Mouse (Mus musculus) E14TG2a.4 (cell line): ENCODE measurements at regions not wholly inside any gene's neighbourhood (a gene's known extent, or its start where the extent isn't known, plus 50 kb on each side); places are given as distances from the start of the nearest gene placed in this dataset.
"Not testable (repeated sequence)": the region's sequence is repeated elsewhere in the genome, so short reads cannot be mapped to it uniquely, and the experiment has no call there.

Experiments used
- H3K27me3 ChIP-seq: 2 replicates; pipeline ENCODE4 v1.6.1; 2014; ENCODE audit warnings: low read length, control low read depth; ENCODE audit not compliant: insufficient read depth
- H3K36me3 ChIP-seq: 2 replicates; pipeline ENCODE4 v1.6.1; 2014; ENCODE audit warnings: low read length, control low read depth; ENCODE audit not compliant: insufficient read depth
- H3K4me1 ChIP-seq: replicated peaks from 2 replicates; pipeline ENCODE4 v1.6.1; 2014; ENCODE audit warnings: low read depth, low read length, control low read depth
- H3K4me3 ChIP-seq: replicated peaks from 2 replicates; pipeline ENCODE4 v1.5.1; 2014; ENCODE audit warnings: mild to moderate bottlenecking, low read length
- H3K9me3 ChIP-seq: 2 replicates; pipeline ENCODE4 v1.6.1; 2014; ENCODE audit warnings: low read length, control low read depth
- CTCF ChIP-seq: conservative IDR thresholded peaks from 2 replicates; pipeline ENCODE4 v1.5.1; 2014; ENCODE audit warnings: low read length
- NANOG ChIP-seq: IDR thresholded peaks from 2 replicates; pipeline ENCODE4 v1.6.1; 2014; ENCODE audit warnings: borderline replicate concordance, low read length, mixed read lengths
- POU5F1 ChIP-seq: IDR thresholded peaks from 2 replicates; pipeline ENCODE4 v1.6.1; 2014; ENCODE audit warnings: low read length, borderline replicate concordance

DNA sequence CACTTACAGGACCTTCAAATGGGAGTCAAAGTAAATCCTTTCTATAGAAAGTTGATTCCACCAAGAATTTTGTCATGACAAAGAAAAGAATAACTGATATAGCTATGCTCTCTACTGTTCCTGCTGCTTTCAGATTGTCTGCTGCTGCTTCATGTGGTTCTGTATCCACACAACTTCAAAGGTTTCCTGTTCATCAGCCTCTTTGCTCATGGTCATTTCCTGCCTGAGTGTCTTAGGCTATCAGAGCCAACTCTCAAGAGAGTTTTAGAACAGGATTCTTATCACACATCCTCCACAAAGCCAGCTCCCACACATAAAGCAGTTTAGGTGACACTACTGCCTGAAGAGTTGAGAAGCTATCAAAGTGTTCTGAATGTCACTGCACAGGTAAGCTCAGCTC is 296.7 kb downstream of the Nek10 start:
- Histone ChIP-seq H3K4me1 (no peaks in the 10 kb centered on the region), H3K27me3 (no peaks in the 10 kb centered on the region), H3K9me3 (no peaks in the 10 kb centered on the region), H3K4me3 (no peak overlapping the region), H3K36me3 (no peaks in the 10 kb centered on the region)
- TF ChIP-seq POU5F1 (no peak), NANOG (no peak), CTCF (no peak)

DNA sequence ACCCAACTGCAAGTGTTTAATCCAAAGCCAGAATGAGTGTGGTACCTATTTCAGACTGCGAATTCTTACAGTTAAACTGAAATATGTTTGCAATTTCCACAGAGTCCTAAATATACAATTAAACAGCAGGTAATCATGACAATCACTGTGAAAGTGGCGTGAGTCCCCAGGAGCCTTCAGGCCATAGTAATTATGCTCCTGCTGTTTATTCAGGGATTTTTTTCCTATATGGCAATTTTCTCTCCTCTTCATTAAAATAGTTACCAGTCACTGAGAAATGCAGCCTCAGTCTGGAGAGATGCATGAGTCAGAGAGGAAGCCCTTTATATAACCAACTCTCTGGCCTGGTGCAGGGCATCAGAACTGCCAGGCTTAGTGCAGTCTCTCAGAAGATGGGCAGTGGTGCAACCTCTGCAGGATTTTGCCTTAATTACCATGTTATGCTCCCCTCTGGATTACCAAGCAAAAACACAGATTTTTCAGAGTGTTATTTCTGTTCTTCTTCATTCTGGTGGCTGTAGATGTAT is 304.6 kb downstream of the Nek10 start:
- H3K27me3 ChIP-seq = no peaks in the 10 kb centered on the region
- H3K4me1 ChIP-seq = no peaks in the 10 kb centered on the region
- H3K36me3 ChIP-seq = no peaks in the 10 kb centered on the region
- no peaks in the 10 kb centered on the region for H3K9me3 ChIP-seq
- H3K4me3 ChIP-seq = no peak overlapping the region
- TF ChIP-seq NANOG (no peak), POU5F1 (no peak), CTCF (no peak)

DNA sequence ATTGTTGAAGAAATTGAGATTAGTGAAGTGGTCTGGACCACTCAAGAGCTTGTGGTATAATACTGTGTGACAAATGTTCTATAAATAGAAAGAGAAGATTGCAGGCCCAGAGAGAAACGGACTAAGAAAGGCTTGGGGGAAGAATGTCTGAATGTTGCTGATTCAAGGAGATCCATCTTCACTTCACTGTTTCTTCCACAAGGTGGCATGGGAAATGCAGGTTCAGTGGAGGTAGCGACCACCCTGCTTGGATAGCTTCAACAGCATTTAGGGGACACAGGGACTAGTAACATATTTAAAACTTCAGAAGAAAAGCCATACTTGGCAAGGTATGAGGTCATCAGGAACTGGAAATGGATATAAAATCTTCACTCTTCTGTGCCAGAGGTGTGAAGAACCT is 316.5 kb downstream of the Nek10 start:
- H3K27me3 ChIP-seq = no peaks in the 10 kb centered on the region
- H3K4me3 ChIP-seq = no peak overlapping the region
- no peaks in the 10 kb centered on the region for H3K36me3 ChIP-seq
- TF ChIP-seq POU5F1 = no peak
- TF ChIP-seq CTCF = no peak
- TF ChIP-seq NANOG = no peak
- no peaks in the 10 kb centered on the region for H3K9me3 ChIP-seq
- no peaks in the 10 kb centered on the region for H3K4me1 ChIP-seq

DNA sequence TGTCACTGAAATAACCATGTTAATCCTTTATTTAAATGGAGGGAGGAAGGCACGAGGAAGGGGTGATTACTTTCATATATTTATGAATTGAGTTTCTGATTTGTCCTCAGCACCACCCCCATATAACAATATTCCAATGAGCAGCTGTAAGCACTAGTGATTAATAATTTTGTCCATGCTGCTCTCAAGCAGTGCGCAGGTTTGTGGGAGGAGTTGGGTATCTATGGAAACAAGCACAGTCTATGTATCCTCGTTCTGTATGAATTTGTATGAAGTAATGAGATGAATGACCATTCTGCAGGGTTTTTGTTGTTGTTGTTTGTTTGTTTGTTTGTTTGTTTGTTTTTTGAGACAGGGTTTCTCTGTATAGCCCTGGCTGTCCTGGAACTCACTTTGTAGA is 310.6 kb downstream of the Lrrc3b start:
- no peaks in the 10 kb centered on the region for H3K9me3 ChIP-seq
- no peak for TF ChIP-seq NANOG
- no peak for TF ChIP-seq POU5F1
- no peak for TF ChIP-seq CTCF
- H3K36me3 ChIP-seq = no peaks in the 10 kb centered on the region
- H3K27me3 ChIP-seq = no peaks in the 10 kb centered on the region
- H3K4me1 ChIP-seq = no peaks in the 10 kb centered on the region
- no peak overlapping the region for H3K4me3 ChIP-seq

DNA sequence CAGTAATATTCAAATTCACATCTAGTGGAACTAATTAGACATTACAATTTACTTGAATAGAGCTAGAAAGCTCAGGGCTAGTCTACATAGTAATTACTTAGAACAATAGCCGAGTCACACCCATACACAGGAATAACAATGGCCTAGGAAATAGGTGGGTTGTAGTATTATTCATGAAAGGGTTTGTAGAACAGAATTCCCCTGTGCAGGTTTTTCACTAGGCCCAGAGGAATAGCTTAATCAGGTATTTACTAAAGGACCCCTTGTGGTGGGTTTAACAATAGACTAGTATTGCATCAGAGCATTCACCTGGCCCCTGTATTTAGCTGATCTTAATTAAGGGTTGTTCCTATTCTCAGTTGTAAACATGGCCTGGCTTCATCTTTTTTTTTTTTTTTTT is 297.9 kb downstream of the Lrrc3b start:
- not testable (repeated sequence) for H3K36me3 ChIP-seq, H3K4me3 ChIP-seq, H3K9me3 ChIP-seq, H3K27me3 ChIP-seq, H3K4me1 ChIP-seq
- TF ChIP-seq NANOG = peak; percentile 17; the same call in 1 of the 2 replicates

DNA sequence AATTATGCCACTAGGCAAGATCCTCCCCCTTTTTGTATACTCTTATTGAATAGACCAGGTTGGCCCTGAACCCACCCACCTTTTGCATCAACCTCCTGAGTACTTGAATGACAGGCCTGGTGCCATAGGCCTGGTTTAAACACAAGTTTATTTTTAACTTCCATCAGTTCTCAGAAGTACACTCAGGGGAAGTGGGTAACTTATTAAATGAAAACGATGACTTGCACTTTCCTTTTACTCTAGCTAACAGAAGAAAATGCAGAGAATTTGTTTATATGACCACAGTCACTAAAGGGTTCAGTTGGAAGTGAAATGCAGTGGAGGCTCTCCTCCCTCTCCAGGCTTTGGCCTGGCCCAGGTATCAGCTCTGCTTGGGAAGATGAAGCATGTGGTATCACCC is 295.9 kb downstream of the Lrrc3b start:
- no peaks in the 10 kb centered on the region for H3K27me3 ChIP-seq
- no peaks in the 10 kb centered on the region for H3K36me3 ChIP-seq
- no peaks in the 10 kb centered on the region for H3K9me3 ChIP-seq
- H3K4me3 ChIP-seq = no peak overlapping the region
- H3K4me1 ChIP-seq = peaks cover 3% of the 10 kb centered on the region
- TF ChIP-seq CTCF = no peak
- TF ChIP-seq NANOG = no peak
- no peak for TF ChIP-seq POU5F1

DNA sequence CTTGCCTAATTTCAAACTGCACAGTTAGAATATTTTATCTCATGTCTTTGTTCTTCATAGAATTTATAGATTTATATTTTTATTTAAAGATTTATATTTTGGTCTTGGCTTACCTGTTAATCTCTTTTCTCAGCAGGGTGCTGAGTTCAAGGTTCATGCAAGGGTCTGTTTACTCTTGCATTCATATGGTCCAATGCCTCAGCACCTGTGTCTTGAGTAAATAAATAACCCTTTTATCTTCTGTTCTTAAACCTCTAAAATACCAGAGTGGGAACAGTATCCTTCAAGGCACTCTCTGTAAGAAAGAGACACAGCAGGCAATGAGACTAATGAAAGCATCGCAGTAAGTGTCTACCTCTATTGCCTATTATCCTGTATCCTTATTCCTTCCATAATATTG is 290.3 kb downstream of the Lrrc3b start:
- Histone ChIP-seq H3K9me3 (no peaks in the 10 kb centered on the region), H3K4me3 (no peak overlapping the region), H3K27me3 (no peaks in the 10 kb centered on the region), H3K36me3 (no peaks in the 10 kb centered on the region), H3K4me1 (no peaks in the 10 kb centered on the region; the same call in 1 of the 2 replicates)
- TF ChIP-seq POU5F1 = no peak
- TF ChIP-seq CTCF = no peak
- TF ChIP-seq NANOG = no peak
